Mouse (Mus musculus) thymus, postnatal 10 days (tissue): ENCODE results near the gene Ppm1a.

Experiments
- DNase-seq, 2 experiments: peaks; one replicate each; pipeline ENCODE4 v3.0.0; 2021; ENCODE audit warnings: low spot score in 2 of 2

The Ppm1a gene

DNA sequence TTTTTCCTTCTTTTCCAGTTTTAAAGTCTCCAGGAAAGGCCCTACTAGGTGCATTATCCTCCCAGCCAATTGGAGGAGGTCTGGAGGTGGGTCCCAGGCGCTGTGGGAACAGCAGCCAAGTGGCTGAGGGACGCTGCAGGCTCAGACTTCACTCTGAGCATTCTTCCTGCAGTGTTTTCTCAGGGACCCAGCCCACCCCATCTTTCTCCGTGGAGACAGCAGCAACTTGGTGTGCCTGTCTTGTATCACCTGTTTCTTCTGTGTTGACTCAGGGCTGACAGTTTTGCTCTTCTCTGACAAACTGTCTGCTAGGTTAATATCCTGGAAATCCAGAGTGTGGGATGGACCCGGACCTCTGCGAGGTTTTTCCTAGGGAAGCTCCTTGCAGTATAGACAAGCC lies 68.4 kb downstream of the Ppm1a start:
- DNase-seq, result no peak

DNA sequence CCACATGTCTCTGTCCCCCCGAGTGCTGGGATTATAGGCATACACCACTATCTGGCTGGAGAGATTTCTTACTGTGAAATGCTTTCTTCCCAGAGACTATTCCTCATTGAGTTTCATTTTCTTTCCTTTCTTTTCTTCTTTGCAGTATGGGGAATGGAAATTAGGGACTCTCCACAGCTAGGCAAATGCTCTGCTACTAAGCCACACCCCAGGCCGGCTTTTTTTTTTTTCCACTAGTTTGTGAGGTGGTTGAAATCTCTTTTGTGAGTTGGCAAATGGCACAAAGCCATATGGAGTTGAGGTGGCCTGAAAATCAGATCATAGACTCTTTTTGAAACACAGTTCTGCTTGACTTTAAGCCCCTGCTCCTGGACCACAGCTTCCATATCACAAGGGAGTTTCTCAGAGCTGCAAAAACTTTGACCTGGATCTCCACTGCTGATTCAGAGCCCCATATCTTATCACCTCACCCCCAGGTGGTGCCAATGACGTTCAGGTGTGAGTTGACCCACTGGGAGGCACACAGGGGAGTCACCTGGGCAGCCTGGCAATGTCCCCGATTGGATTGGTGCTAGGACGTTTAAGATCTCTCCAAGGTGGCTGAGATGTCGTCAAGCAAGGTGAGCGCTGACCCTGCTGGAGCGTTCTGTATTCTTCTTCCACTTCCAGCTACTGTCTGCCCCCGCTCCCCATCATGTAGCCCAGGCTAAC lies 71.7 kb downstream of the Ppm1a start:
- DNase-seq, result no peak

DNA sequence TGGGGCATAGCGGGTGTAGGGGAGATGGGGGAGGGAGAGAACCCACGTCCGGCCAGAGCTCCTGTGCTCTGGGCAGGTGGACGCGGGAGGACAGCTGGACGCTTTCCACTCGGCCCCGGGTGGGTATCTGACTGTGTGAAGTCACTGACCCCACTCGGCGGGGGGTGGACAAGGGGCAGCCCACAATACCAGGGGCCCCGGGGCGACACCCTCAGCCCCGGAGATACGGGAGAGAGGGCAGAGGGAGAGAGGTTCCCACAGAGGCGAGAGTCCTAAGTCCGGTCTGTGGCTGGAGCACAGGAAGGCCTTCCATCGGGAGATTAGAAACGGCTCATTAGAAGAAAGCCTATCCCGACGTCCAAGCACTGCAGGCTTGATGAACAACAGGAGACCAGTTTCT lies 72.5 kb downstream of the Ppm1a start:
- no peak for DNase-seq

- no peak for DNase-seq
These were observed 73.1 kb downstream of the Ppm1a start for GRCm38 (mm10) chr12:72830317-72830716.

DNA sequence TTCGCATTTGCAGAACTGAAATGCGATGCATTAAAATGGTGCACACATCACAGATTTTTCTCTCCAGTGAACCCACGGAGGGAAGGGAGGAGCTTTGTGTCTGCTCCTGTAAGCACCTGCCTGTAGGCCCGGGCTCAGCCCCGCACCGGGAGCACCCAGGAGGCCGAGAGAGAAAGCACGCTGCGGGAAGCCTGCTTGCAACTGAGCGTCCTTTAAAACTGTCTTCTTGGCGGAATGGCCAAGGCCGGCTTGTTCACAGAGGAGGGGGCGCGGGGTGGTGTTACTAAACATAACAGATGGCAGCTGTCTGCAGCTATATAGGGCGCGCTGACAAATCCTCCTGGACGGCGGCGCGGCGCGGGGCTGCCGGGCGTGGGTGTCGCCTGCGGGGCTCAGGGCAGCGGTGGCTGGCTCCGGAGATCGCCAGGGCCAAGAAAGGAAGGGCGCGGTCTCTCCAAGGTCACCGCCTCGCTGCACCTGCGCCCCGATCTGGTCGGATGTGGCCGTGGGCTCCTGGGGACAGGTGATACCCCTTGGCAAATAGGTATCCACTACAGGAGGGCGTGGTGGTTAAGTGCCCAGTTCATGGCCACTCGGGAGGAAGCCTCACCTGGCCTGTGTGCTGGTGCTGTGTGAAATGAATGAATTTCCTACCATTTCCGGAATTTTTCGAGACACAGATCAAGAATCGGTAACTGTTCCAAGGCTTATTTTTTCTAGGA lies 74.6 kb downstream of the Ppm1a start:
- DNase-seq, result no peak

GRCm38 (mm10) chr12:72834773-72835517 lies 77.7 kb downstream of the Ppm1a start:
- peak in 1 of 2 experiments; percentile 21 for DNase-seq

DNA sequence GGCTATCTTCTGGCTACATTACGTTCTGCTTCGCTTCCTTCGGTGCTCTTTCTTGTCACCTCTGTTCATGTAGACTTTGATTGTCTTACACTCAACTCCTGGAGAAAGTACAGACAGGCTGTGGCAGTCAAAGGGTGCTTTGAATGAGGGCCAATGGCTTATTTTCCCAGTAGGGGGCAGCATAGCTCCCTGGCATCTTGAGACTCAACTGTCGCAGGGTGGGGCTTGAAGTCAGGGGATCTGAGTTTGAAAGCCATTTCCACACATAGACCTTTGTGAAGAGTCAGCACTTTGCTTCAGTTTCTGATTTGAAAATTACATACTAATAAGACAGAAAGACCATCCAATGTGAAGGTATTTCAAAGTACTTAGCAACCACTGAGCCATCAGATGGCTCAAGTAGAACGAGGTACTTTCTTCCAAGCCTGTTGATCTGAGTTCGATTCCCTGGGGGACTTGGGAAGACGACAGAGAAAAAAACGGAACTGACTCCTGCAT lies 78.3 kb downstream of the Ppm1a start:
- DNase-seq, result peak in 1 of 2 experiments; percentile 25

DNA sequence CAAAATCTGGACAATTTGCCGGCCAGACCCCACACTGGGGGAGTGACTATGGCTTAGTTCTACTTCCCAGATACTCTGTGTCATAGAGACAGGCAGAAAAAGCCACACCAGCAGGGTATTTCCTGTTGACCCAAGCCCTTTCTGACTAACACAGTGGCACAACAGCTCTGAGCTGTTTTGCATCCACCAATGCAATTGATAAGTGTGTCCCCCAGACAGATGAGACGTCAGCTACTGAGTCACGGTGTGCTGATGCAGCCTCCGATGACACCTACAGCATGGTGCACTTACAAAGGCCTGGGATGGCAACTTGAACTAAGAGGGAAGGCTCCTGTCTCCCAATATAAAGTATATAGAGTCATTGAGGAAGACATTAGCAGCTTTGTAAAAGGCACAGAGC lies 80.0 kb downstream of the Ppm1a start:
- no peak for DNase-seq

GRCm38 (mm10) chr12:72841500-72841899 lies 84.2 kb downstream of the Ppm1a start:
- DNase-seq, result no peak

DNA sequence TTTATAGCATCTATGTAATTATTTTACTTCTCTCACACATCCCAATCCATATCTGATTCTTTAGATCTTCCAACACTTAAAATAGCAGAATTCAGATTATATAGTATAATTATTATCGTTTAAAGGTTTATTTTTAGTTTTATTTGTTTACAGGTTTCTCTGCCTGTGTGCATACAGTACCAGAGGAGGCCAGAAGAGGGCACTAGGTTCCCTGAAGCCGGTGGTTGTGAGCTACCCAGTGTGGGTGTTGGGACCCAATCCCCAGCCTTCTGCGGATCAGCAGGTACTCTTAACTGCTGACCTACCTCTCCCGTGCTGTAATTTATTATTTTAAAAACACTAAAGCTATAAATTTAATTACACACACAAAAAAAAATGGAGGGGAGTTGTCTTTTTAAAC lies 85.9 kb downstream of the Ppm1a start:
- no peak for DNase-seq

GRCm38 (mm10) chr12:72843555-72843954 lies 86.3 kb downstream of the Ppm1a start:
- no peak for DNase-seq

DNA sequence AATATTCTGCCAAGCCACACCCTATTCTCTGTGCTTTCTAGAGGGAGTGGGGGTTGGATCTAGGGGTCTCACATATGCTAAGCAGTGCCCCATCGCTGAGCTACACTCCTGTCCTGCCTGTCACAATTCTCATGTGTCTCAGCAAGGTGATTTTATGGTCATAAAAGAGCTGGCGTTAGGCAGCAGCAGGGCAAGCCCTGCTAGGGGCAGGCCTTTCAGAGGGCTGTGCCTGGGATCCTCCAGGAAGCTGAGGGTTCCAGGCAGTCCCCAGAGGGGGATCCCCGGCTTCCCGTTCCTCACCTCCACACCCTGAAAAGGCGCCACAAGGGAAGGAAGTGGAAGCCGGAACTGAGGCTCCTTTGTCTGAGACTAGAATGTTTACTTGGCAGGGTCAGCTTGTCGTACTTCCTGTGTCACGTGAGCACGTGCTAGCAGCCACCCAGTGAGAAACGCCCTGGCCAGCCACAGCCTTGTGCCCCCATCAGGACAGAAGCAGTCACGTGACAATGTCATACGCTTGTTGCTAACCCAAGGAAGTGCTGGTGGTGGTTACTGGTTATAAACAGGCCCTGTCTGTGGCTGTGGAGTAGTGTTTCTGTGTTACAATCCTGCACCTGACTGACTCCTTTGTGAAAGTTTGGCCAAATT lies 86.8 kb downstream of the Ppm1a start:
- peak; percentile 70 to 80 for DNase-seq

DNA sequence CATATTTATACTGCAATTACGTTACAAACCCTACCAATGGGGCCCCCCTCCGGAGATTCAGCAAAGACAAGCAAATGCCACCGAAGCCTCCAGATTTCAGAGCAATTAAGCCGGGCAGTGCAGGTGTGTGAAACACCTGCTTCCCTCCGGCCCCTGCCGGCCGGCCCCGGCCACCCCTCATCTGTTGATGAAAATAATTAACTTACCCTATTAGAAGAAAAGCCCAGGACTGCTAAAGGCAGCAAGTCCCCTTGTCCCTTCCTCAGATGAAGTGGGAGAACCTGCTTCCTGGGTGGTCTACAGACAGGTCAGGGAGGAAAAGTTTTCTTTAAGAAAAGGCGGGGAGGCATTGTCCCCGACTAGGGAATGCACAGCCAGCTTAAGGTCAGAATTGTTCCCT lies 88.7 kb downstream of the Ppm1a start:
- DNase-seq, result no peak

- DNase-seq, result peak in 1 of 2 experiments; percentile 50
These were observed 90.5 kb downstream of the Ppm1a start for GRCm38 (mm10) chr12:72847725-72848124.
